Mouse (Mus musculus) liver, embryonic 16.5 days (tissue): ENCODE measurements around the gene Dcp1a. TPM values are rescaled to one million over a fixed set of nuclear protein-coding genes. Genes with fewer than 3 reads are reported as not detected.
"Not testable (repeated sequence)": the region's sequence is repeated elsewhere in the genome, so short reads cannot be mapped to it uniquely, and the experiment has no call there.

ENCODE experiments used
- ATAC-seq: fragments of 200-750 bp; cut with Nextera tagmentation; 2 replicates; pipeline ENCODE4 v1.8.0; 2017; ENCODE audit warnings: low read depth, mild to moderate bottlenecking, moderate number of reproducible peaks, moderate library complexity
- H3K27ac ChIP-seq: fragments of 300-500 bp; sonication (generic); 2 replicates; pipeline ENCODE4 v1.5.1; 2014; ENCODE audit warnings: mild to moderate bottlenecking, low read length
- H3K27me3 ChIP-seq: fragments of 300-500 bp; sonication (generic); 2 replicates; pipeline ENCODE4 v1.6.1; 2014; ENCODE audit warnings: low read depth, low read length, mixed read lengths; ENCODE audit not compliant: control insufficient read depth, insufficient read depth
- H3K36me3 ChIP-seq: fragments of 300-500 bp; sonication (generic); 2 replicates; pipeline ENCODE4 v1.6.1; 2014; ENCODE audit warnings: mild to moderate bottlenecking; ENCODE audit not compliant: control insufficient read depth, insufficient read depth
- H3K4me1 ChIP-seq: fragments of 300-500 bp; sonication (generic); 2 replicates; pipeline ENCODE4 v1.6.1; 2014; ENCODE audit warnings: low read depth, low read length, mixed read lengths; ENCODE audit not compliant: control insufficient read depth
- H3K4me2 ChIP-seq: fragments of 300-500 bp; sonication (generic); 2 replicates; pipeline ENCODE4 v1.6.1; 2014; ENCODE audit warnings: low read depth, low read length, mixed read lengths
- H3K4me3 ChIP-seq: fragments of 300-500 bp; sonication (generic); 2 replicates; pipeline ENCODE4 v1.5.1; 2014; ENCODE audit warnings: low read depth, mild to moderate bottlenecking, low read length
- H3K9ac ChIP-seq: fragments of 300-500 bp; sonication (generic); 2 replicates; pipeline ENCODE4 v1.6.1; 2014; ENCODE audit warnings: low read depth, low read length
- H3K9me3 ChIP-seq: fragments of 300-500 bp; sonication (generic); replicated peaks from 2 replicates; pipeline ENCODE4 v1.6.1; 2016; ENCODE audit warnings: low read length; ENCODE audit not compliant: control insufficient read depth
- WGBS: fragments of 180-500 bp; shearing (Covaris S2); extraction: QIAGEN DNeasy Blood & Tissue Kit; methylation state at CpG from one replicate; pipeline ENCODE4 v1.1.7; 2014; ENCODE audit not compliant: insufficient replicate concordance; 5-methylcytosine and 5-hydroxymethylcytosine counted together
- polyA plus RNA-seq: library from polyadenylated mRNA; unstranded; fragments of >200 nt; fragmentation: Nextera tagmentation; extraction: Ambion mirVana; gene quantifications from 2 replicates; pipeline ENCODE4 v1.2.1, GENCODE M21; 2015

Gene Dcp1a
- polyA plus RNA-seq, 1 experiment from 2014 or later: 7.4 TPM

- Histone ChIP-seq H3K4me3 (no peak overlapping the region), H3K27me3 (no peaks in the 10 kb centered on the region), H3K9ac (no peak overlapping the region), H3K36me3 (no peaks in the 10 kb centered on the region; the same call in 1 of the 2 replicates), H3K9me3 (no peaks in the 10 kb centered on the region), H3K4me2 (no peak overlapping the region), H3K27ac (no peak overlapping the region), H3K4me1 (no peaks in the 10 kb centered on the region)
- ATAC-seq: no peak
- 69% methylated on average over 8 of the region's 8 CpGs for WGBS
Observed at GRCm38 (mm10) chr14:30530726-30531269, 51.5 kb downstream of the Dcp1a start.

- Histone ChIP-seq H3K4me2 (no peak overlapping the region), H3K4me3 (no peak overlapping the region), H3K27ac (no peak overlapping the region), H3K4me1 (no peaks in the 10 kb centered on the region), H3K27me3 (no peaks in the 10 kb centered on the region), H3K9me3 (no peaks in the 10 kb centered on the region), H3K36me3 (no peaks in the 10 kb centered on the region; the same call in 1 of the 2 replicates), H3K9ac (no peak overlapping the region)
- WGBS: 73% methylated on average over 5 of the region's 5 CpGs
- ATAC-seq: no peak
Observed at GRCm38 (mm10) chr14:30531431-30531830, 52.1 kb downstream of the Dcp1a start.

GRCm38 (mm10) chr14:30531896-30532295, 52.6 kb downstream of the Dcp1a start:
- Histone ChIP-seq H3K4me3 (no peak overlapping the region), H3K27ac (no peak overlapping the region), H3K4me1 (no peaks in the 10 kb centered on the region), H3K4me2 (no peak overlapping the region), H3K36me3 (no peaks in the 10 kb centered on the region; the same call in 1 of the 2 replicates), H3K27me3 (no peaks in the 10 kb centered on the region), H3K9me3 (no peaks in the 10 kb centered on the region), H3K9ac (no peak overlapping the region)
- 75% methylated on average over 6 of the region's 6 CpGs for WGBS
- no peak for ATAC-seq

GRCm38 (mm10) chr14:30533780-30534450, 54.6 kb downstream of the Dcp1a start:
- no peaks in the 10 kb centered on the region for H3K4me1 ChIP-seq
- 61% methylated on average over 6 of the region's 6 CpGs for WGBS
- ATAC-seq: no peak
- no peak overlapping the region for H3K27ac ChIP-seq
- no peaks in the 10 kb centered on the region for H3K27me3 ChIP-seq
- no peak overlapping the region for H3K4me2 ChIP-seq
- no peak overlapping the region for H3K4me3 ChIP-seq
- no peaks in the 10 kb centered on the region for H3K9me3 ChIP-seq
- no peak overlapping the region for H3K9ac ChIP-seq
- H3K36me3 ChIP-seq: no peaks in the 10 kb centered on the region

GRCm38 (mm10) chr14:30541541-30541940, 62.2 kb downstream of the Dcp1a start:
- WGBS: 80% methylated on average over 10 of the region's 10 CpGs
- H3K9ac ChIP-seq: no peak overlapping the region
- H3K27me3 ChIP-seq: 0 out of 2 replicates have a peak, but pooled peaks cover 2% of the 10 kb centered on the region

GRCm38 (mm10) chr14:30543331-30543730, 64.0 kb downstream of the Dcp1a start:
- ATAC-seq, H3K36me3 ChIP-seq, H3K9ac ChIP-seq, H3K27me3 ChIP-seq, H3K4me2 ChIP-seq, H3K9me3 ChIP-seq, H3K4me1 ChIP-seq, H3K4me3 ChIP-seq, H3K27ac ChIP-seq: not testable (repeated sequence)
- 74% methylated on average over 5 of the region's 5 CpGs for WGBS

More at GRCm38 (mm10) chr14:30541541-30541940, 62.2 kb downstream of the Dcp1a start:
- Histone ChIP-seq H3K4me2 (no peak overlapping the region), H3K4me3 (no peak overlapping the region), H3K4me1 (no peaks in the 10 kb centered on the region), H3K36me3 (no peaks in the 10 kb centered on the region), H3K27ac (no peak overlapping the region), H3K9me3 (no peaks in the 10 kb centered on the region)
- no peak for ATAC-seq

- peak within 1 kb of the TSS; percentile 95 for H3K27ac ChIP-seq
- H3K4me1 ChIP-seq: peaks cover 32% of the 10 kb centered on the region
- H3K27me3 ChIP-seq: 0 out of 2 replicates have a peak, but pooled peaks cover 2% of the 10 kb centered on the region
- peak; percentile 9; the same call in 1 of the 2 replicates for ATAC-seq
- peak within 1 kb of the TSS; percentile 81 for H3K9ac ChIP-seq
- no peaks in the 10 kb centered on the region for H3K36me3 ChIP-seq
- no peaks in the 10 kb centered on the region for H3K9me3 ChIP-seq
- peak within 1 kb of the TSS; percentile 78 for H3K4me3 ChIP-seq
- WGBS: 20% methylated on average over 8 of the region's 8 CpGs
- peak within 1 kb of the TSS; percentile 90 for H3K4me2 ChIP-seq
Observed at GRCm38 (mm10) chr14:30548131-30548720, 68.9 kb downstream of the Dcp1a start, which contains the start of gene Tkt. Tkt (plus strand) TSS chr14:30548359.

GRCm38 (mm10) chr14:30548965-30549776, 69.8 kb downstream of the Dcp1a start:
- Histone ChIP-seq H3K4me3 (peak overlapping the region; percentile 78), H3K9me3 (no peaks in the 10 kb centered on the region), H3K4me1 (peaks cover 37% of the 10 kb centered on the region), H3K27me3 (0 out of 2 replicates have a peak, but pooled peaks cover 2% of the 10 kb centered on the region), H3K27ac (peak overlapping the region; percentile 95), H3K36me3 (no peaks in the 10 kb centered on the region), H3K4me2 (peak overlapping the region; percentile 90), H3K9ac (peak overlapping the region; percentile 81)
- under 1% methylated on average over 61 of the region's 69 CpGs for WGBS
- peak; percentile 95 for ATAC-seq
